19 mouse cellular contexts compared by ENCODE assay signal in genomic region chr1:183184681-183185080, GRCm38 (mm10). TPM values are rescaled to one million over a fixed set of nuclear protein-coding genes. Genes with fewer than 3 reads are reported as not detected.
DNase-seq lines count a peak whose midpoint lies in the region; ATAC-seq and TF ChIP-seq lines count a peak whose summit lies in the region.
"Had no signal": no experiment of that assay in that cellular context is flagged by ENCODE, and none has a peak within 500 bp of the region (broad histone marks: within the 10 kb centered on the region; RNA-seq: fewer than 3 reads in every experiment).

No protein-coding gene starts in this region.

- no peaks in the 10 kb centered on the region for H3K27me3 ChIP-seq in heart, embryonic 13.5 days (replicated peaks)
- no peaks in the 10 kb centered on the region for H3K27me3 ChIP-seq in heart, embryonic 11.5 days (ENCODE audit: control insufficient read depth, insufficient read depth, low read length)
- no peaks in the 10 kb centered on the region for H3K27me3 ChIP-seq in limb, embryonic 10.5 days (ENCODE audit: low read depth, poor library complexity, severe bottlenecking)
- H3K27me3 ChIP-seq: embryonic facial prominence, embryonic 15.5 days; intestine, embryonic 15.5 days had no signal

- no peak for ATAC-seq in heart, embryonic 13.5 days (ENCODE audit: extremely low read depth, insufficient number of reproducible peaks, low FRiP score, low TSS enrichment)
- no peak for ATAC-seq in heart, embryonic 11.5 days (replicated peaks; ENCODE audit: insufficient number of reproducible peaks, low FRiP score, low TSS enrichment)
- ATAC-seq: forebrain, embryonic 14.5 days; intestine, embryonic 15.5 days had no signal

- in situ Hi-C loops in ES-E14 (cut with MboI; ENCODE audit: low sequenced_read_pairs in 2 of 2, unreplicated experiment in 2 of 2) = no loop called here

- no peaks in the 10 kb centered on the region for H3K9me3 ChIP-seq in heart, embryonic 13.5 days
- H3K9me3 ChIP-seq in heart, embryonic 11.5 days (replicated peaks; ENCODE audit: control insufficient read depth, low read length) = no peaks in the 10 kb centered on the region
- H3K9me3 ChIP-seq in ES-E14 (ENCODE audit: control insufficient read depth, insufficient read depth, low read depth, low read length) = no peaks in the 10 kb centered on the region
- no peaks in the 10 kb centered on the region for H3K9me3 ChIP-seq in limb, embryonic 10.5 days (replicated peaks)
- H3K9me3 ChIP-seq: embryonic facial prominence, embryonic 15.5 days; forebrain, embryonic 10.5 days; hindbrain, embryonic 10.5 days; intestine, embryonic 15.5 days had no signal

- H3K4me3 ChIP-seq in heart, embryonic 13.5 days = no peak overlapping the region
- no peak overlapping the region for H3K4me3 ChIP-seq in heart, embryonic 11.5 days (ENCODE audit: low read depth, low read length)
- H3K4me3 ChIP-seq in ES-E14 (ENCODE audit: insufficient read depth in 1 of 2, low read depth in 1 of 2, low read length in 2 of 2, poor library complexity in 1 of 2, severe bottlenecking in 1 of 2) = no peak overlapping the region
- H3K4me3 ChIP-seq in limb, embryonic 10.5 days = no peak overlapping the region
- H3K4me3 ChIP-seq: embryonic facial prominence, embryonic 15.5 days; erythroblast, embryonic 14.5 days; forebrain, embryonic 10.5 days; gastrocnemius, adult 2 months; hindbrain, embryonic 10.5 days; intestine, embryonic 15.5 days had no signal

- 0 out of 2 replicates have a peak overlapping the region, but pooled peaks have one; percentile 86 for H3K27ac ChIP-seq in heart, embryonic 13.5 days (replicated peaks)
- H3K27ac ChIP-seq in heart, embryonic 11.5 days (ENCODE audit: low read depth, low read length) = no peak overlapping the region
- no peak overlapping the region for H3K27ac ChIP-seq in ES-E14 (ENCODE audit: insufficient read depth, low read depth, low read length, poor library complexity, severe bottlenecking)
- peak overlapping the region; percentile 53 for H3K27ac ChIP-seq in limb, embryonic 10.5 days
- H3K27ac ChIP-seq: embryonic facial prominence, embryonic 15.5 days; forebrain, embryonic 10.5 days; gastrocnemius, adult 2 months; hindbrain, embryonic 10.5 days; hindbrain, embryonic 14.5 days; intestine, embryonic 15.5 days had no signal

- H3K36me3 ChIP-seq in heart, embryonic 13.5 days = no peaks in the 10 kb centered on the region
- no peaks in the 10 kb centered on the region for H3K36me3 ChIP-seq in heart, embryonic 11.5 days (ENCODE audit: control insufficient read depth, insufficient read depth, low read length)
- H3K36me3 ChIP-seq in ES-E14 (ENCODE audit: control insufficient read depth, insufficient read depth, low read length, poor library complexity, severe bottlenecking) = no peaks in the 10 kb centered on the region
- no peaks in the 10 kb centered on the region for H3K36me3 ChIP-seq in limb, embryonic 10.5 days
- H3K36me3 ChIP-seq: embryonic facial prominence, embryonic 15.5 days; forebrain, embryonic 10.5 days; hindbrain, embryonic 10.5 days; intestine, embryonic 15.5 days had no signal

- no peak overlapping the region; the same call in 1 of the 2 replicates for H3K9ac ChIP-seq in heart, embryonic 13.5 days
- no peak overlapping the region for H3K9ac ChIP-seq in heart, embryonic 11.5 days (ENCODE audit: low read depth, low read length)
- no peak overlapping the region for H3K9ac ChIP-seq in ES-E14 (ENCODE audit: insufficient read depth, low read depth, low read length, poor library complexity, severe bottlenecking)
- H3K9ac ChIP-seq: embryonic facial prominence, embryonic 15.5 days; hindbrain, embryonic 14.5 days; intestine, embryonic 15.5 days had no signal

- peak; percentile 71 for DNase-seq in ES-CJ7 (ENCODE audit: low read depth, low spot score)
- DNase-seq in ES-E14 (ENCODE audit: low read depth, low spot score) = peak; percentile 22
- no peak for DNase-seq in limb, embryonic 10.5 days (ENCODE audit: low spot score)
- DNase-seq in thymus, postnatal 0 days (ENCODE audit: low spot score) = no peak
- DNase-seq: adrenal gland, adult 2 months; adrenal gland, postnatal 25 days; cerebellum, adult 18-20 months; cerebellum, adult 9-11 months; gastrocnemius, adult 2 months; gastrocnemius, postnatal 25 days had no signal

- H3K4me2 ChIP-seq in heart, embryonic 13.5 days = no peak overlapping the region
- no peak overlapping the region for H3K4me2 ChIP-seq in heart, embryonic 11.5 days
- H3K4me2 ChIP-seq: embryonic facial prominence, embryonic 15.5 days; hindbrain, embryonic 14.5 days; intestine, embryonic 15.5 days had no signal

- 71% methylated on average over 5 of the region's 5 CpGs for WGBS in heart, embryonic 13.5 days
- 70% methylated on average over 5 of the region's 5 CpGs for WGBS in heart, embryonic 11.5 days (ENCODE audit: insufficient replicate concordance)
- 84% methylated on average over 5 of the region's 5 CpGs for WGBS in limb, embryonic 10.5 days

- peaks cover 80% of the 10 kb centered on the region for H3K4me1 ChIP-seq in heart, embryonic 13.5 days
- peaks cover 48% of the 10 kb centered on the region for H3K4me1 ChIP-seq in heart, embryonic 11.5 days (ENCODE audit: control insufficient read depth, insufficient read depth, low read length)
- H3K4me1 ChIP-seq in ES-E14 (ENCODE audit: control insufficient read depth in 2 of 2, insufficient read depth in 2 of 2, low read length in 2 of 2, poor library complexity in 1 of 2) = peaks cover 2 to 8% of the 10 kb centered on the region in 2 experiments; a peak in 3 of 4 replicates
- H3K4me1 ChIP-seq in limb, embryonic 10.5 days = peaks cover 81% of the 10 kb centered on the region

TF ChIP-seq in ES-E14, 5 proteins besides CTCF, POLR2A, EP300 and RAD21:
- no peak for TF ChIP-seq MAFK (IDR thresholded peaks at IDR 0.05; ENCODE audit: insufficient read depth, low read depth, low read length)
- no peak for TF ChIP-seq HCFC1 (IDR thresholded peaks at IDR 0.05; ENCODE audit: borderline replicate concordance, insufficient read depth, low read length)
- TF ChIP-seq ZC3H11A (IDR thresholded peaks at IDR 0.05; ENCODE audit: borderline replicate concordance, low read depth, low read length) = no peak
- no peak for TF ChIP-seq ZNF384 (IDR thresholded peaks at IDR 0.05; ENCODE audit: low read depth, low read length)
- no peak for TF ChIP-seq CHD2 (IDR thresholded peaks at IDR 0.05; ENCODE audit: low read depth, low read length)

RNA-seq across cellular contexts. Expression of gene Disp1, which starts 36.6 kb away (rescaled TPM):
- 8.8 and 9.1 TPM in 2 replicates for polyA plus RNA-seq in heart, embryonic 13.5 days (2015; fragmentation: Nextera tagmentation; extraction: Ambion mirVana)
- 11.8 and 12.6 TPM in 2 replicates for polyA plus RNA-seq in heart, embryonic 11.5 days (2014; fragmentation: Nextera tagmentation; extraction: Ambion mirVana)
- 11.6 and 13.5 TPM in 2 replicates for total RNA-seq in ES-E14 (2012; rRNA removed)
- polyA plus RNA-seq in limb, embryonic 10.5 days (2016; fragmentation: Nextera tagmentation; extraction: Ambion mirVana) = 21.8 and 23.1 TPM in 2 replicates
- polyA plus RNA-seq in thymus, postnatal 0 days (2015; fragmentation: Nextera tagmentation; extraction: Ambion mirVana) = 8.6 and 11.3 TPM in 2 replicates

Comparison
In these comparisons a context has a peak if more than half of its experiments do, and no peak if none do; other contexts are left out.
1. H3K27ac ChIP-seq: peak in heart, embryonic 13.5 days (single experiment) and limb, embryonic 10.5 days (single experiment); none in heart, embryonic 11.5 days (single experiment) and ES-E14 (single experiment).
2. DNase-seq: peak in ES-CJ7 (single experiment) and ES-E14 (single experiment); none in limb, embryonic 10.5 days (single experiment) and thymus, postnatal 0 days (single experiment).